Mouse (Mus musculus) CD4-positive, CD25-positive, alpha-beta regulatory T cell (primary cell): ENCODE measurements around the gene Ccdc177. TPM values are rescaled to one million over a fixed set of nuclear protein-coding genes. Genes with fewer than 3 reads are reported as not detected.

Experiments used
- polyA plus RNA-seq: library from polyadenylated mRNA; unstranded; fragments of 100-300 nt; shearing (Covaris generic); gene quantifications from one replicate; pipeline ENCODE4 v1.2.1, GENCODE M21; 2017

Gene Ccdc177
- polyA plus RNA-seq: not detected

DNA sequence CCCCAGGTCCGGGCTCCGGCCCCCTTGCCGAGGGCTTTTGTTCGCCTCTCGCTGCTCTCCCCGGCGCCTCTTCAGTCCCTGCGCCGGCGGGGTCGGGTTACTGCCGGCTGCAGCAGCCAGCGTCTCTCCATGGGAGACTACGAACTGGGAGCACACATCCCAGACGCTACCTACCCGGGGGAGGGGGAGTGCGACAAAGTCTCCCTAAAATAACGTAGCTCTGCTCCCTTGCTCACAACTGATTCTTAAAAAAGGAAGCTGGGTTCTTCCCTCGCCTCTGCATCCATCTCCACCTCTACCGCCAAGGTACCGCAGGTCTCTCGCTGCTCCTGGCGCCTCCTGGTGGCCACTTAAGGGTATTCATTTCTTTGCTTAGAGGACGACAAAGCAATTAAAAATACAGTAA lies at the start of gene Ccdc177:
Gene Ccdc177 (minus strand): TSS at position 292 of the 406 bp plus-strand sequence.

DNA sequence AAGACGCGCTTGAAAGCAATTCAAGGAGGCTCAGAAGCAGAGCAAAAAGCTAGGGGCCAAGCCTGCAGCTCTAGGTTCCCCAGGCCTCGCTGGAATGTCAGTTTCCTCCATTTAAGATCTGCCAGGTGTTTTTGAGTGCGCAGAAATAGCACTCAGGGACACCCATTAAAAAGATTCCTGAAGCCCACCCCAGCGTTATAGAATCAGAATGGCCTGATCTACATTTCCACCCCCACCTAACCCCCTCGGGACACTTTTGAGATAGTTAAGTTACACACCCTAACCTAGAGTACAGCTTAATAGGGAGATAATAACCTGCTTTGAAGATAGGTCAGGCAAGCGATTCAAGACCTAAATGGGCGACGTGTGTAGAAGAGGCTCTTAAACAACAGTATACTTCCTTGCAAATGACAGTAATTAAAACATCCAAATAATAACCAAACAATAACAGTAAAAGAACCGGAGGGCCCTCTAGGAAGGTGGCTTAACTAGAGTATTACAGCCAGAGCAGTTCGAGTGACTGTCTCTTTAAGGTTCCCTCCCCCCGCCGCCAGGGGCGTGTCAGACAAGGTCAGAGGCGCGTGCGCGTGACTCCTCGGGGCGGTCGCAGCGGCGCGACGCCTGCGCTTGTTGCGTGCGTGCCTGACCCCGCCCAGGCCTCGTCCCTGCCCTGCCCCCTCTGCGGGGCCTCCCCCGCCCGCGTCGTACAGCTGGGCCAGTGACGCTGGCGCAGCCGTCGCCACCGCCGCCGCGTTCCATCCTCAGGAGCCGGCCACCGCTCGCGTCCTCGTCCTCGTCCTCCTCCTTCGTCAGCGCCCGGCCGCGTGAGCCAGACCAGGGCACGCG lies 29.6 kb upstream of the Ccdc177 start, which contains the start of gene Susd6:
Gene Susd6 (plus strand): TSS at position 662 of the 846 bp plus-strand sequence.

Other genes starting within 250 kb of the Ccdc177 start
- gene Galnt16, start 242.4 kb downstream of the Ccdc177 start, polyA plus RNA-seq: 0.28 TPM
- 29.3 TPM for gene Slc39a9, start 116.8 kb downstream of the Ccdc177 start, polyA plus RNA-seq
- gene Erh, start 116.3 kb downstream of the Ccdc177 start, polyA plus RNA-seq: 63.0 TPM
- 1.3 TPM for gene Plekhd1, start 68.1 kb downstream of the Ccdc177 start, polyA plus RNA-seq
- 82.5 TPM for gene Susd6, start 29.8 kb upstream of the Ccdc177 start, polyA plus RNA-seq
- 1,040 TPM for gene Srsf5, start 184.8 kb upstream of the Ccdc177 start, polyA plus RNA-seq
- 0.35 TPM for gene Slc10a1, start 208.0 kb upstream of the Ccdc177 start, polyA plus RNA-seq